Mouse (Mus musculus): ENCODE data around the gene Cacna1d. TPM values are rescaled to one million over a fixed set of nuclear protein-coding genes. Genes with fewer than 3 reads are reported as not detected.

Cacna1d gene
- total RNA-seq, 2 experiments from 2014 or later: 0.05 to 4.9 TPM

GRCm38 (mm10) chr14:30016666-30017065 is 474.6 kb downstream of the Cacna1d start:
- no peak for ATAC-seq (replicated peaks; ENCODE audit: low FRiP score, low TSS enrichment, poor library complexity, severe bottlenecking)

DNA sequence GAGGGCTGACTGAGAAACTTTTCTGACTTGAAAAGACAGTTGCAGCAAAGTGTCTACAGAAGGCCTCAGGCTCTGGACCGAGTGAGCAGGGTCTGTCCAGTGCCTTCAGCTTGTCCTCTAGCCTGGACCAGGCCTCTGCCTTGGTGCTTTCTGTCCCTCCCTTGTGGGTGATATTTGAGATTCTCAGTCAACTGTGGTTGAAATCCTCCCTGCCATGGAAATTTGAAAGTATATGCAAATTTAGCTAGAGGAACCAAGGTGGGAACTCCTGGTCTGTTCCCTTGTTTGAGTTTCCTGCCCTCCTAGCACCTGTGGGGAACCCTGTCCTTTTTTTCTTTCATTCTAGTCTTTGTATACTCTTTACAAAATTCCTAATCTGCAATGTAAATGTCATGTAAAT is 476.2 kb downstream of the Cacna1d start:
- no peak for ATAC-seq (replicated peaks; ENCODE audit: low FRiP score, low TSS enrichment, poor library complexity, severe bottlenecking)

GRCm38 (mm10) chr14:30014487-30014886 is 476.8 kb downstream of the Cacna1d start:
- ATAC-seq (replicated peaks; ENCODE audit: low FRiP score, low TSS enrichment, poor library complexity, severe bottlenecking): no peak

DNA sequence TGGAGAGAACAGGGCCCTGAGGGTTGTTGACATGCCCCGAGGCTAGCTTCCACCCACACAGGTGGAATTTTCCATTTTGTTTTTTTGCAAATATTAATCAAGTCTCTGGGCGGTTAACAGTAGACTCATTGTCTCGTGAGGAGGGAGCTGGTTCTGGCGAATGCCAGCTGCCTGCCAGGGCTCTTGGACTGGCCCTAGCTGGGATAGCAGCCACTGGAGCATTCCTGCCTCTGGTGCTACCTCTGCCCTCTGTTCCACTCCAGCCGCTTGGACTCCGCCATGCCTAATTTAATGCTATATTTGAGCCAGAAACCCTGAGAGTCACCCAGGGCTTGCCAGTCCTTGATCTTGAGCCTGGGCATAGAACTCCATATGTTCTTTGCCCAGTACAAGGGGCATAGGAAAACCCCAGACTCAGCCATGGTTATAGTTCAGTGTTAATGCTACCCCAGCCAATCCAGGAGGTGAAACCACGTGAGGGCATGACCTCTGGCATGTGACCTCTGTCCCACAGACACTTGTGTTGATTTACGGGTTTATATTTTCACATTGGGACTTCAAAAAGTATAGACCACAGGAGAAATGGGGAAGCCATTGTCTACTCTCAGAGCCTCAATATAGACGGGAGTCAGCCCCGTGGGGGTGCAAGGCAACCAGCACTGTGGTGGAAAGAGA is 479.2 kb downstream of the Cacna1d start:
- ATAC-seq (replicated peaks; ENCODE audit: low FRiP score, low TSS enrichment, poor library complexity, severe bottlenecking): no peak

DNA sequence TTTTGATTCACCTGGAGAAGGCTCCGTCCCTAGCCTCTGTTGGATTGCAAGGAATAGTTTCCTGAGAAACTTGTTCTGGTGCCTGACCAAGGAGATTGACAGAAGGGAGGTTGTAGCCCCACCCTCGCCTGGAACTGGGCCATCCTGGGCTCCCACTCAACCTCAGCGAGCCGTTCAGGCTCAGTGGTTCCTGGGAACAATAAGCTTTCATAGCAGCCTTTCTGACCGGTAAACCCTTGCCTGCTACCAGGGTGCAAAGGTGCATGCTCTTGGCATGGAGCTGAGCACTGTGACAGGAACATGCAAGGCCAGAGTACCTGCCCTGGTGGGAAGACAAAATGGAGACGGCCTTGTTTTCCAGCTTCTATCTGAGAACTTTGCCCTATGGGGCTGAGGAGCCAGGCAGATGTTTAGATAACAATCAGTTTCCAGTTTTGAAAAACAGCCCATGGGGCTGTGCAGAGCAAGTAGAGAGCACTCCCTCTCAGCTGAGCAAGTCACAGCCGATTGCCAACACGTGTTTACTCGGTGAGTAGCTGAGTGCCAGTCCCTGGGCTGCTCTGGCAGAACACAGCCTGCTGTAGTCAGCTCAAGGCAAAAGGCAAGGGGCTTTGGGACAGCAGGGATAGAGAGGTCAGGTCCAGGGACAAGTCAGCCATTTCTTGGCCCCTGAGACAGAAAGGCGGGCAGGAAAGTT is 481.2 kb downstream of the Cacna1d start:
- no peak for ATAC-seq (replicated peaks; ENCODE audit: low FRiP score, low TSS enrichment, poor library complexity, severe bottlenecking)

DNA sequence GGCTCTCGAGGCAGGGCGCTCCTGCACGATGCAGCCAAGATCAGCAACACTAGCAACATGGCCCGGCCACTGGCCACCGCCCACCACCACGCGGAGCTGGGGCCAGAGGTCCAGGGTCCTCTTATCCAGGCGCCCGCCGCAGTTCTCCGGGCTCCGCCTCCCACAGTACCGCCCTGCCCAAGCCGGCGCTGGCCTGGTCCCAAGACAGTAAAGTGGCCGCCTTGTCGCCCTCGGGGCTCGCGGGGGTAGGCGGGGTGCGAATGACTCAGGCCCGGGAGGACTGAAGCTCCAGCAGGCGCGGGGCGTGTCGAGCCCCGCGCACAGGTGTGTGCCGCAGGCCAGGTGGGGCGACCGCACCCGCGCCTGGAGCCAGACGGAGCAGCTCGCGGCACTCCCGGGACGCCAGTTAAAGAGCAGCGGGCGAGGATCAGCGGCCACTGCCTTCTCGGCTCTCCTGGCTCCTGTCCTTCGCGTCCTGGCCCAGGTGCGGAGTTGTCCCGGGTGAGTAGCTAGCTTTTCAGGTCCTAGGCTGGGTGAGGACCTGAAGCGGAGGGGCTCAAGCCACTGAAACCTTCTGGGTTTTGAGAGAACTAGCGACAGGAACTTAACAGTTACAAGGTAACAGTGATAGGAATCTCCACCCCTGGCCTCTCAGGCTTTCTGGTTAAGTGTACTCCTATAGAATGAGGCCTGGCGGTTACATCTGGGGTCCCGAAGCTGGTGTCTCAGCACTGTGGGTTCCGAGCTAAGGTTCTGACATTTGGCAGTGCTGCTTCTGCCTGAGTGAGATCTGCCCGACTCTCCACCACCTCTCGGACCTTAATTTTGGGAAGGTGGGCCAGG is 482.3 kb downstream of the Cacna1d start, which contains the start of the genes Il17rb and Chdh:
Gene Il17rb (minus strand): TSS at position 164 of the 843 bp plus-strand sequence.
Gene Chdh (plus strand): TSS at position 291 of the 843 bp plus-strand sequence.
- peak; percentile 87 for ATAC-seq (replicated peaks; ENCODE audit: low FRiP score, low TSS enrichment, poor library complexity, severe bottlenecking)

DNA sequence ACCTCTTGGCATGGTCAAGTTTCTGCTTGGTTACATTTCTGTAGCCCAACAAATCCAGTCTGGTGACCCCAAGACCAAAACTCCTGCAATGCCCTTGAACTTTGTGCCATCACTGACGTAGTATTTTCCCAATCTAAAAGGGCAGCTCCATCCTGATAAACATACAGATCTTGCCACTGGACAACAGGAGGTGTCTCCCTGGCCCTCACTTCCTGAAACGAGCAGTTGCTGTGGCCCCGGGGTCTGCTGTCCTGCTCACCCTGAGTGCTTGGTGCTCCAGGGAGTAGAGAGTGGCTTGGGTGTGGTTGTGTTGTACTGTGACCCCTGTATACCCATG is 491.8 kb downstream of the Cacna1d start:
- no peak for ATAC-seq (replicated peaks; ENCODE audit: low FRiP score, low TSS enrichment, poor library complexity, severe bottlenecking)

GRCm38 (mm10) chr14:29998747-29999474 is 492.3 kb downstream of the Cacna1d start:
- ATAC-seq (replicated peaks; ENCODE audit: low FRiP score, low TSS enrichment, poor library complexity, severe bottlenecking): no peak

DNA sequence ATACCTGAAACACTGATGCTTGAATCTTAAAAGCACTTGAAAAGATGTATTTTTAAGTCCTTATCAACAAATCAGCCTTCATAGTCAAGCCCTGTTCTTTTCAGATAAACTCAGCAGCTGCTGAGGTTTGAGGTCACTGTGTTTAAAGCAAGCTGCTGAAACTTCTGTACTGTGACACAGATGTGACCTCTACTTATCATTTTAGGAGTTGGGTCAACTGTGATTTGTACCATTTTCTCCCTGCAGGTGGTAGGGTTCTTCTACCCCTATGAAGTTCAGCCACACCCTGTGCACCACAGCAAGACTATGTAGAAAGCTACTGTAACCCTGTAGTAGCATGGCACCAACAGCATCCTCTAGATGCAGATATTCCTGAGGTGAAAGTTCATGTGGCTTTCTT is 493.9 kb downstream of the Cacna1d start:
- no peak for ATAC-seq (replicated peaks; ENCODE audit: low FRiP score, low TSS enrichment, poor library complexity, severe bottlenecking)

GRCm38 (mm10) chr14:29996000-29996751 is 495.1 kb downstream of the Cacna1d start:
- ATAC-seq (replicated peaks; ENCODE audit: low FRiP score, low TSS enrichment, poor library complexity, severe bottlenecking): no peak

DNA sequence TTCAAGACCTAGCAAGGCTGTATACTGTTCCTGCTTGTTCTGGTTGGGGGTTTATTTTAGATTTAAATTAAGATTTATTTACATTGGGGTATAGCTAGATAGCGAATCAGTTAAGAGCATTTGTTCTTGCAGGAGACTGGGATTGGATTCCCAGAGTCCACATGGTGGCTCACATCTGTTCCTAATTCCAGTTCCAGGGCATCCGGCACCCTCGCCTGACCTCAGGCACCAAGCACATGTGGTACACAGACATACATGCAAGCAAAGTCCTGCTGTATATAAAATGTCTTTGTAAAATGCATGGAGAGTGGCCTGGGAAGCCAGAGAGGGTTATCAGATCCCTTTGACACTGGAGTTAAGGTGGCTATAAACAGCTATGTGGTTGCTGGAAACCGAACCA is 496.3 kb downstream of the Cacna1d start:
- no peak for ATAC-seq (replicated peaks; ENCODE audit: low FRiP score, low TSS enrichment, poor library complexity, severe bottlenecking)

Other genes with a start within 250 kb of the Cacna1d start
- 35.9 and 49.6 TPM in 2 replicates for gene Dcp1a, start 11.9 kb downstream of the Cacna1d start, total RNA-seq (2014; fragmentation: Nextera tagmentation)
- gene Dcp1a, start 11.9 kb downstream of the Cacna1d start, total RNA-seq (2017): 25.8 and 32.0 TPM in 2 replicates
- 485 and 613 TPM in 2 replicates for gene Tkt, start 56.9 kb upstream of the Cacna1d start, total RNA-seq (2014; fragmentation: Nextera tagmentation)
- 500 and 571 TPM in 2 replicates for gene Tkt, start 56.9 kb upstream of the Cacna1d start, total RNA-seq (2017)
- gene Prkcd, start 134.8 kb upstream of the Cacna1d start, total RNA-seq (2014; fragmentation: Nextera tagmentation): 33.4 and 47.3 TPM in 2 replicates
- gene Prkcd, start 134.8 kb upstream of the Cacna1d start, total RNA-seq (2017): 20.7 and 32.0 TPM in 2 replicates
- gene Rft1, start 162.9 kb upstream of the Cacna1d start, total RNA-seq (2014; fragmentation: Nextera tagmentation): 15.4 and 23.5 TPM in 2 replicates
- gene Rft1, start 162.9 kb upstream of the Cacna1d start, total RNA-seq (2017): 7.6 and 18.7 TPM in 2 replicates
- 22.3 and 26.3 TPM in 2 replicates for gene Sfmbt1, start 223.4 kb upstream of the Cacna1d start, total RNA-seq (2014; fragmentation: Nextera tagmentation)
- 12.7 and 13.7 TPM in 2 replicates for gene Sfmbt1, start 223.4 kb upstream of the Cacna1d start, total RNA-seq (2017)